Mouse (Mus musculus): ENCODE measurements around the gene Cox8b. TPM values are rescaled to one million over a fixed set of nuclear protein-coding genes. Genes with fewer than 3 reads are reported as not detected.

Gene Cox8b
- polyA plus RNA-seq, 1 experiment: 4.4 TPM

- no peak for DNase-seq (ENCODE audit: low spot score)
Observed at GRCm38 (mm10) chr7:140874224-140874623, 26.0 kb downstream of the Cox8b start.

- no peak for DNase-seq (ENCODE audit: low spot score)
Observed at GRCm38 (mm10) chr7:140864761-140865160, 35.5 kb downstream of the Cox8b start.

- DNase-seq (ENCODE audit: low spot score): no peak
Observed at GRCm38 (mm10) chr7:140860728-140861127, 39.5 kb downstream of the Cox8b start.

GRCm38 (mm10) chr7:140859997-140860396 is 40.2 kb downstream of the Cox8b start:
- DNase-seq (ENCODE audit: low spot score): no peak

GRCm38 (mm10) chr7:140858746-140859145 is 41.5 kb downstream of the Cox8b start:
- DNase-seq (ENCODE audit: low spot score): no peak

- no peak for DNase-seq (ENCODE audit: low spot score)
Observed at GRCm38 (mm10) chr7:140857550-140858505, 42.4 kb downstream of the Cox8b start, which contains the start of gene Bet1l. TSS of gene Bet1l (minus strand) at chr7:140857577.

- DNase-seq (ENCODE audit: low spot score): peak; percentile 91
Observed at GRCm38 (mm10) chr7:140856785-140857549, 43.3 kb downstream of the Cox8b start, which contains the start of gene Ric8a. TSS of gene Ric8a (plus strand) at chr7:140856957.

GRCm38 (mm10) chr7:140855860-140856784 is 44.1 kb downstream of the Cox8b start, which contains the start of gene Gm45785:
TSS of gene Gm45785 (minus strand) at chr7:140856331.
- DNase-seq (ENCODE audit: low spot score): peak; percentile 78

GRCm38 (mm10) chr7:140855181-140855580 is 45.1 kb downstream of the Cox8b start:
- no peak for DNase-seq (ENCODE audit: low spot score)

GRCm38 (mm10) chr7:140854483-140854882 is 45.8 kb downstream of the Cox8b start:
- no peak for DNase-seq (ENCODE audit: low spot score)

- DNase-seq (ENCODE audit: low spot score): no peak
Observed at GRCm38 (mm10) chr7:140853386-140853785, 46.9 kb downstream of the Cox8b start.

GRCm38 (mm10) chr7:140851916-140852315 is 48.3 kb downstream of the Cox8b start:
- no peak for DNase-seq (ENCODE audit: low spot score)

Other genes starting within 250 kb of the Cox8b start
- under 0.01 TPM in 1 of 2 replicates, not detected in the other for gene Olfr539, start 240.5 kb downstream of the Cox8b start, polyA plus RNA-seq (2012; rRNA removed)
- not detected in 2 replicates for gene Olfr45, start 218.5 kb downstream of the Cox8b start, polyA plus RNA-seq (2012; rRNA removed)
- not detected in 2 replicates for gene Olfr541, start 203.2 kb downstream of the Cox8b start, polyA plus RNA-seq (2012; rRNA removed)
- gene Cyp2e1, start 136.7 kb downstream of the Cox8b start, polyA plus RNA-seq (2012; rRNA removed): 45.5 and 70.4 TPM in 2 replicates
- gene Syce1, start 112.6 kb downstream of the Cox8b start, polyA plus RNA-seq (2012; rRNA removed): 0.10 and 0.18 TPM in 2 replicates
- 0.45 and 0.71 TPM in 2 replicates for gene Zfp941, start 78.3 kb downstream of the Cox8b start, polyA plus RNA-seq (2012; rRNA removed)
- gene Urah, start 65.4 kb downstream of the Cox8b start, polyA plus RNA-seq (2012; rRNA removed): 43.7 and 48.7 TPM in 2 replicates
- not detected in 2 replicates for gene Scgb1c1, start 54.9 kb downstream of the Cox8b start, polyA plus RNA-seq (2012; rRNA removed)
- 0.06 TPM in 1 of 2 replicates, not detected in the other for gene Odf3, start 52.6 kb downstream of the Cox8b start, polyA plus RNA-seq (2012; rRNA removed)
- gene Gm45785, start 44.1 kb downstream of the Cox8b start, polyA plus RNA-seq (2012; rRNA removed): not detected in 2 replicates
- gene Ric8a, start 43.5 kb downstream of the Cox8b start, polyA plus RNA-seq (2012; rRNA removed): 74.7 and 77.1 TPM in 2 replicates
- 35.9 and 46.2 TPM in 2 replicates for gene Bet1l, start 42.9 kb downstream of the Cox8b start, polyA plus RNA-seq (2012; rRNA removed)
- 77.9 and 79.2 TPM in 2 replicates for gene Psmd13, start 18.5 kb downstream of the Cox8b start, polyA plus RNA-seq (2012; rRNA removed)
- 32.4 and 38.5 TPM in 2 replicates for gene Sirt3, start 18.1 kb downstream of the Cox8b start, polyA plus RNA-seq (2012; rRNA removed)
- not detected in 2 replicates for gene Nlrp6, start 20.5 kb upstream of the Cox8b start, polyA plus RNA-seq (2012; rRNA removed)
- 41.5 and 49.5 TPM in 2 replicates for gene Pgghg, start 40.9 kb upstream of the Cox8b start, polyA plus RNA-seq (2012; rRNA removed)
- gene Ifitm5, start 49.8 kb upstream of the Cox8b start, polyA plus RNA-seq (2012; rRNA removed): 1.3 and 1.7 TPM in 2 replicates
- gene Gm45717, start 55.5 kb upstream of the Cox8b start, polyA plus RNA-seq (2012; rRNA removed): not detected in 2 replicates
- gene Ifitm2, start 55.5 kb upstream of the Cox8b start, polyA plus RNA-seq (2012; rRNA removed): 860 and 924 TPM in 2 replicates
- gene Ifitm1, start 66.8 kb upstream of the Cox8b start, polyA plus RNA-seq (2012; rRNA removed): 240 and 346 TPM in 2 replicates
- 596 and 696 TPM in 2 replicates for gene Ifitm3, start 110.3 kb upstream of the Cox8b start, polyA plus RNA-seq (2012; rRNA removed)
- 7.5 and 8.8 TPM in 2 replicates for gene Ifitm6, start 117.5 kb upstream of the Cox8b start, polyA plus RNA-seq (2012; rRNA removed)
- gene Gm17387, start 128.7 kb upstream of the Cox8b start, polyA plus RNA-seq (2012; rRNA removed): not detected in 2 replicates
- 0.45 and 0.55 TPM in 2 replicates for gene B4galnt4, start 160.7 kb upstream of the Cox8b start, polyA plus RNA-seq (2012; rRNA removed)
- 26.5 and 27.7 TPM in 2 replicates for gene Pkp3, start 177.8 kb upstream of the Cox8b start, polyA plus RNA-seq (2012; rRNA removed)
- gene Sigirr, start 200.1 kb upstream of the Cox8b start, polyA plus RNA-seq (2012; rRNA removed): 13.8 and 15.0 TPM in 2 replicates
- gene Ano9, start 217.4 kb upstream of the Cox8b start, polyA plus RNA-seq (2012; rRNA removed): 7.5 and 13.7 TPM in 2 replicates
- gene Ptdss2, start 221.9 kb upstream of the Cox8b start, polyA plus RNA-seq (2012; rRNA removed): 25.6 and 27.7 TPM in 2 replicates

Data from urinary bladder, adult 2 months (tissue).